Mouse (Mus musculus): ENCODE measurements around the gene Mgarp. TPM values are rescaled to one million over a fixed set of nuclear protein-coding genes. Genes with fewer than 3 reads are reported as not detected.

Mgarp gene
- polyA plus RNA-seq, 1 experiment from 2014 or later, result 14.2 TPM

GRCm38 (mm10) chr3:51343260-51343659, 53.3 kb downstream of the Mgarp start:
- Histone ChIP-seq H3K27ac (ENCODE audit: low read depth, low read length) (no peak overlapping the region), H3K4me3 (ENCODE audit: low read depth, low read length) (no peak overlapping the region), H3K4me2 (no peak overlapping the region), H3K27me3 (ENCODE audit: control insufficient read depth, insufficient read depth, low read length) (no peaks in the 10 kb centered on the region), H3K9ac (ENCODE audit: low read depth, low read length) (no peak overlapping the region), H3K9me3 (replicated peaks; ENCODE audit: control insufficient read depth, low read length) (no peaks in the 10 kb centered on the region), H3K36me3 (ENCODE audit: control insufficient read depth, insufficient read depth, low read length) (no peaks in the 10 kb centered on the region), H3K4me1 (ENCODE audit: control insufficient read depth, insufficient read depth, low read length) (peaks cover 2% of the 10 kb centered on the region)
- no peak for ATAC-seq (replicated peaks; ENCODE audit: insufficient number of reproducible peaks, low FRiP score, low TSS enrichment)
- 93% methylated on average over 4 of the region's 4 CpGs for WGBS (ENCODE audit: insufficient replicate concordance)

DNA sequence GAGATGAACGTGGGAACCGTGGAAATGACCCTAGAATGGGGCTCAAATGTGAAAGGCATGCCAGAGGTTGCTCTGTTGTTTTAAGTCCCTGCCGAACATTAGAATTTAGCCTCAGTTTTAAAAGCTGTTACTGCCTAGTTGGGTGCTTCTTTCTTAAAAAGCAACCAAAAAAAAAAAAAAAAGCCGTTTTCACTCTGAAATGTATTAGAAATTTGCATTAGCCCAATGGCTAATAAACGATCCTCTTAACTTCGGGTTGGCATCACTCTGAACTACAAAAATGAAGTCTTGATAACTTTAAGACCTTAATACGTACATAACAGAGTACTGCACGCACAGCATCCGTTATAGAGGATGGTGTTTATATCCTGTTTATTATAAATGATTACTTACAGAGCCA, 54.4 kb downstream of the Mgarp start:
- no peak for ATAC-seq (replicated peaks; ENCODE audit: insufficient number of reproducible peaks, low FRiP score, low TSS enrichment)
- no peaks in the 10 kb centered on the region for H3K27me3 ChIP-seq (ENCODE audit: control insufficient read depth, insufficient read depth, low read length)
- H3K4me2 ChIP-seq, result peak overlapping the region; percentile 92
- H3K9ac ChIP-seq (ENCODE audit: low read depth, low read length), result peak overlapping the region; percentile 96
- 12% methylated on average over 9 of the region's 9 CpGs for WGBS (ENCODE audit: insufficient replicate concordance)
- peak overlapping the region; percentile 94 for H3K4me3 ChIP-seq (ENCODE audit: low read depth, low read length)
- H3K27ac ChIP-seq (ENCODE audit: low read depth, low read length), result peak overlapping the region; percentile 99
- no peaks in the 10 kb centered on the region for H3K9me3 ChIP-seq (replicated peaks; ENCODE audit: control insufficient read depth, low read length)
- H3K36me3 ChIP-seq (ENCODE audit: control insufficient read depth, insufficient read depth, low read length), result no peaks in the 10 kb centered on the region
- peaks cover 2% of the 10 kb centered on the region for H3K4me1 ChIP-seq (ENCODE audit: control insufficient read depth, insufficient read depth, low read length)

DNA sequence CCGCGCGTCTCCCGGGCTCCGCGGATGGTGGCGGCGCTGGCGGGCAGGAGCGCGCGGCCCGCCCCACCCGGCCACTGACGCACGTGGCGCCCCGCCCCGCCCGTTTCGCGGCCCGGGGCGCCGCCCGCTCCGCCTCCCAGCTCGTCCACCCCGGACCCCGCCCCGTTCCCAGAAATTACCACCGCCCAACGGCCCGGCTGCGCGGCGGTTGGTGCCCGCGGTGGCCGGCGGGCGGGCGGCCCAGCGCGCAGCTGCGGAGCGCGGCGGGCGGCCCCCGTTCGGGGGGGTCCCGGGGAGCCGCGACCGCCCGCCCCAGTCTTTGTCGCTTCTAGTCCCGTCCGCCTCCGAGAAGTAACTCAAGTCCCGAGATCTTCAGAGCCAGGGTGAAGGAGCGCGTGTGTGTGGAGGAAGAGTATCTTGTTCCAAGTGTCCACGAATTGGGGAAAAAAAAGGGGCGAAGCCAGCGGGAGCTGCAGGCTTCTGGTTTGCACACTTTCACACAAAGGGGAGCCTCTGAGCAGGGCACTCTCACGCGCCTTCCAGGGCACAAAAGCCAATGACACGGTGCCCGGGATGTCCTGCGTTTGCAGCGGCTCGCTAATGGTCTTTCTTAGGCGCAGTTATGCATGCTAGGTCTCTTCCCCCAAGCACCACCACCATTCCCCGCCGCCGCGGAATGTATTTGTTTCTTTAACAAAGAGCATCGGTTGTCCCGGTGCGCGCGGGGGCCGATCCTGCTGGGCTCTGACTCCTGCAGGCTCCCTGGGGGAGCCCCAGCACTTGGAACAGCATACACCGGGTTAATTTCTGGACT, 55.1 kb downstream of the Mgarp start:
- Histone ChIP-seq H3K4me2 (peak overlapping the region; percentile 92), H3K27me3 (ENCODE audit: control insufficient read depth, insufficient read depth, low read length) (no peaks in the 10 kb centered on the region), H3K4me1 (ENCODE audit: control insufficient read depth, insufficient read depth, low read length) (peaks cover 2% of the 10 kb centered on the region), H3K36me3 (ENCODE audit: control insufficient read depth, insufficient read depth, low read length) (no peaks in the 10 kb centered on the region), H3K9ac (ENCODE audit: low read depth, low read length) (peak overlapping the region; percentile 96), H3K9me3 (replicated peaks; ENCODE audit: control insufficient read depth, low read length) (no peaks in the 10 kb centered on the region), H3K4me3 (ENCODE audit: low read depth, low read length) (peak overlapping the region; percentile 94), H3K27ac (ENCODE audit: low read depth, low read length) (peak overlapping the region; percentile 99)
- under 1% methylated on average over 56 of the region's 86 CpGs for WGBS (ENCODE audit: insufficient replicate concordance)
- ATAC-seq (replicated peaks; ENCODE audit: insufficient number of reproducible peaks, low FRiP score, low TSS enrichment), result peak; percentile 87

GRCm38 (mm10) chr3:51340552-51341267, 55.8 kb downstream of the Mgarp start, which contains the start of gene Elf2:
Gene Elf2 (minus strand): TSS chr3:51340663.
- under 1% methylated on average over 63 of the region's 87 CpGs for WGBS (ENCODE audit: insufficient replicate concordance)
- Histone ChIP-seq H3K27me3 (ENCODE audit: control insufficient read depth, insufficient read depth, low read length) (no peaks in the 10 kb centered on the region), H3K36me3 (ENCODE audit: control insufficient read depth, insufficient read depth, low read length) (no peaks in the 10 kb centered on the region), H3K4me1 (ENCODE audit: control insufficient read depth, insufficient read depth, low read length) (peaks cover 2% of the 10 kb centered on the region), H3K9ac (ENCODE audit: low read depth, low read length) (peak within 1 kb of the TSS; percentile 96), H3K9me3 (replicated peaks; ENCODE audit: control insufficient read depth, low read length) (no peaks in the 10 kb centered on the region), H3K4me2 (peak within 1 kb of the TSS; percentile 92), H3K4me3 (ENCODE audit: low read depth, low read length) (peak within 1 kb of the TSS; percentile 94), H3K27ac (ENCODE audit: low read depth, low read length) (peak within 1 kb of the TSS; percentile 99)
- ATAC-seq (replicated peaks; ENCODE audit: insufficient number of reproducible peaks, low FRiP score, low TSS enrichment), result peak; percentile 85

DNA sequence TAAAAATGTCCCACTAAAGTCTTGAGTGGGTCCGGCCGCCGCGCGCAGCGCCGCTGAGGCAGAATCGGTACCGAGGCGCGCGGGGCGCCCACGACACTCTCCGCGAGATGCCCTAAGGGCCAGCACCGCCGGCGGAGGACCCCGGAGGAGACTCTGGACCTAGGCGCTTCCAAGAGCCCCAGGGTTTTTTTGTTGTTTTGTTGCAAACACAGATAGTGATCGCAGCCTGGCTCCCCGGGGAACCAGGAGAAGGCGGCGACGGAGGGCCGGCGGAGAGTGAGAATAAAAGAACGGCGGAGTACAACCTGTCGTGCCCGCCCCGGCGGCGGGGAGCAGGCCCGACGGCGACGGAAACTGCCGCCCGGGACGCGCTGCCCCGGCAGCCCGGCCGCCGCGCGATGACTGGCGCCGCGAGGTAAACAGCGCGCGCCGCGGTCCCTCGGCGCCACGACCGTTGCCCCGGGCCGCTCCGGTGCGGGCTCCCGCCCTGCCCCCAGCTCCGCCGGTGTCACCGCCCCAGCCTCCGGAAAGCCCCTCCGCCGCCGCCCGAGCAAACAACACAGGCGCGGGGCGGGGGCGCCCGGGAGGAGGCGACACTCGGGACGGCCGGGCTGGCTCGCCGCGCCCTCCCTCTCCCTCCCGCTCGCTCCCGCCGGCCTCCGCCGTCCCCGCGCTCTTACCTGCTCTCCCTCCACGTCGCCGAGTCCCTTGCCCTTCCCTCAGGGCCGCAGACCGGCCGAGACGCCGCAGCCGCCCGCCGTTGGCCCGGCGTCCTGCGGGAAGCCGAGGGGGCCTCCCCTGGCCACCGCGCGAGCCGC, 56.6 kb downstream of the Mgarp start:
- Histone ChIP-seq H3K27me3 (ENCODE audit: control insufficient read depth, insufficient read depth, low read length) (no peaks in the 10 kb centered on the region), H3K4me2 (peak overlapping the region; percentile 92), H3K4me3 (ENCODE audit: low read depth, low read length) (peak overlapping the region; percentile 94), H3K9me3 (replicated peaks; ENCODE audit: control insufficient read depth, low read length) (no peaks in the 10 kb centered on the region), H3K9ac (ENCODE audit: low read depth, low read length) (peak overlapping the region; percentile 96), H3K36me3 (ENCODE audit: control insufficient read depth, insufficient read depth, low read length) (no peaks in the 10 kb centered on the region), H3K27ac (ENCODE audit: low read depth, low read length) (peak overlapping the region; percentile 99), H3K4me1 (ENCODE audit: control insufficient read depth, insufficient read depth, low read length) (peaks cover 7% of the 10 kb centered on the region)
- under 1% methylated on average over 91 of the region's 113 CpGs for WGBS (ENCODE audit: insufficient replicate concordance)
- peak; percentile 41 for ATAC-seq (replicated peaks; ENCODE audit: insufficient number of reproducible peaks, low FRiP score, low TSS enrichment)

GRCm38 (mm10) chr3:51339378-51339733, 57.2 kb downstream of the Mgarp start:
- WGBS (ENCODE audit: insufficient replicate concordance), result 2% methylated on average over 9 of the region's 9 CpGs
- H3K9ac ChIP-seq (ENCODE audit: low read depth, low read length), result peak overlapping the region; percentile 96

More at GRCm38 (mm10) chr3:51339378-51339733, 57.2 kb downstream of the Mgarp start:
- no peak for ATAC-seq (replicated peaks; ENCODE audit: insufficient number of reproducible peaks, low FRiP score, low TSS enrichment)
- Histone ChIP-seq H3K4me3 (ENCODE audit: low read depth, low read length) (peak overlapping the region; percentile 94), H3K4me2 (peak overlapping the region; percentile 92), H3K4me1 (ENCODE audit: control insufficient read depth, insufficient read depth, low read length) (peaks cover 11% of the 10 kb centered on the region), H3K9me3 (replicated peaks; ENCODE audit: control insufficient read depth, low read length) (no peaks in the 10 kb centered on the region), H3K36me3 (ENCODE audit: control insufficient read depth, insufficient read depth, low read length) (no peaks in the 10 kb centered on the region), H3K27ac (ENCODE audit: low read depth, low read length) (peak overlapping the region; percentile 99), H3K27me3 (ENCODE audit: control insufficient read depth, insufficient read depth, low read length) (no peaks in the 10 kb centered on the region)

Other genes starting within 250 kb of the Mgarp start
- 10.4 and 12.2 TPM in 2 replicates for gene Noct, start 172.3 kb downstream of the Mgarp start, polyA plus RNA-seq (2014; fragmentation: Nextera tagmentation; extraction: Ambion mirVana)
- 44.5 and 48.2 TPM in 2 replicates for gene Elf2, start 56.1 kb downstream of the Mgarp start, polyA plus RNA-seq (2014; fragmentation: Nextera tagmentation; extraction: Ambion mirVana)
- gene Ndufc1, start 12.2 kb upstream of the Mgarp start, polyA plus RNA-seq (2014; fragmentation: Nextera tagmentation; extraction: Ambion mirVana), result 1,265 and 1,267 TPM in 2 replicates
- 37.8 and 39.6 TPM in 2 replicates for gene Naa15, start 18.4 kb upstream of the Mgarp start, polyA plus RNA-seq (2014; fragmentation: Nextera tagmentation; extraction: Ambion mirVana)
- gene Rab33b, start 87.2 kb upstream of the Mgarp start, polyA plus RNA-seq (2014; fragmentation: Nextera tagmentation; extraction: Ambion mirVana), result 13.7 and 16.2 TPM in 2 replicates
- 6.0 and 8.4 TPM in 2 replicates for gene Setd7, start 164.1 kb upstream of the Mgarp start, polyA plus RNA-seq (2014; fragmentation: Nextera tagmentation; extraction: Ambion mirVana)

Measured in heart, embryonic 11.5 days (tissue).